Mouse (Mus musculus): Measurements from ENCODE around the gene Lrrc37a.
"Not testable (repeated sequence)": the region's sequence is repeated elsewhere in the genome, so short reads cannot be mapped to it uniquely, and the experiment has no call there.

Gene Lrrc37a

DNA sequence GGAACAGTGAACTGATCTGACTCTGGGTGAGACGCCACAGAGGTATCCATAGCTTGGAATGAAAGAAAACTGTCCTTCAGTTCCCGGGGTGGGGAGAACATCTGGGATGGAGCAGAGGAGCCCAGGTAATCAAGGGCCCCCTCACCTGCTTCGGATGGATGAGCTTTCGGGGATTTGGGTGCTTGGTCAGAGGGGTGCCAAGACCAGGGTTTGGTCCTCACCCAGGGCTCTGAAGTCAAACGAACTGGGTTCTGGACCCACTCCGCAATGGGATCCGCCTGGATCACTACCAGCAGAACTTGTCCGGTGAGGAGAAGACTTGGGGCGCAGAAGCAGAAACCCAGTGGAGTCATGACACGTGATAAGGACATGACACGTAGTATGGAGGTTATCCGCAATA is at the start of gene Lrrc37a:
TSS of gene Lrrc37a (minus strand) at position 101 of the 400 bp plus-strand sequence.
- DNase-seq, result no peak

GRCm38 (mm10) chr11:103534973-103535372 is 30.6 kb upstream of the Lrrc37a start:
- not testable (repeated sequence) for DNase-seq

DNA sequence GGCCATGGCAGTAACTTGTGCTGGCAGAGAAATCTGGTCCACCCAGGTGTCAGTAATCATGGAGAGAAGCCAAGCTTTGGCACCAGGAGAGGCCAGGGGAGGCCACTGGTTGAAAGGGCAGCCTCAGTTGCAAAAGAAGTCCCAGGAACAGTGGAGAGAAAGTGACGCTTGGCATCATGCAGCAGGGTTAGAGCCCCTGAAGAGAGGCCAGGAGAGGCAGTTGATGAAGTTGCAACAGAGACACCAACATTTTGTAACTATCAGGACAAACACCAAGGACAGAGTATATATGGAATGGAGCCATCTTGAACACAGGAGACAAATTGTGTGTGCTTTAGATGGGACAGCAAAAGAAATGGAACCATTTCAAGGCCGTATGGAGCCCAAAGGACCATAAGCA is 7.7 kb upstream of the Lrrc37a start:
- DNase-seq, result no peak

DNA sequence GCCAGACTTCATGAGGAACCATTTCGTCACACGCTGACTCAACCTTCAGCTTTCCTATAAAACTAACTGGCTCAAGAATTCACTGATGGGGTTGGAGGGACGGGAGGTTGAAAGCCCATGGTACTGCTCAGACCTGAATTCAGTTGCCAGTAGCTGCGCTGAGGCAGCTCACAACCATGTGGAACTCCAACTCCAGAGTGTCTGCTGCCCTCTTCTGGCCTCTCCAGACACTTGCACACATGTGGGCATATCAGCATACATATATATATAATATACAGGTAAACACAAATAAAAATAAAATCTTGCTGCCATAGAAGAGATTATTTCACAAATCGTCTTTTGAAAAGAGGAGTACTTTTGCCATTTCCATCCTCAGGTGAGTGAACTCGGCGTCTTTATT is 40.0 kb downstream of the Lrrc37a start:
- DNase-seq, result peak; percentile 6 to 17

DNA sequence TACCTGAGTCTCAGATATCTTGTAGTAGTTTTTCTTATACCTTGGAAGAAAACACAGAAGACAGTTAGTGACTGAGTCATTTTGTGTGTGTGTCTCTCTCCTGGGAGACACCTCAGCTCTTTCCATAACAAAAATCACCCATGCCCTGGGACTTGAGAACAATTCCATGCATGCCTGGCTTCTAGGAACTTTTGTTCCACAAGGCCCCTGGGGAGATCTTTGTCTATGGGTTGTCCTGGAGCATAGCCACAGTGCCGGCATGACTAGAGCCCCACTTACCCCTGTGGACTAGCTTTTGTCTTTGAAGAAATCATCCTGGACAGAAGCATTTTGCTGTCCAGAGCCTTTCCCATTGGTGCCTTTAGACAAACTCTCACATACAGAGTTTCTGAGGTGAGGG is 53.3 kb downstream of the Lrrc37a start:
- not testable (repeated sequence) for DNase-seq

DNA sequence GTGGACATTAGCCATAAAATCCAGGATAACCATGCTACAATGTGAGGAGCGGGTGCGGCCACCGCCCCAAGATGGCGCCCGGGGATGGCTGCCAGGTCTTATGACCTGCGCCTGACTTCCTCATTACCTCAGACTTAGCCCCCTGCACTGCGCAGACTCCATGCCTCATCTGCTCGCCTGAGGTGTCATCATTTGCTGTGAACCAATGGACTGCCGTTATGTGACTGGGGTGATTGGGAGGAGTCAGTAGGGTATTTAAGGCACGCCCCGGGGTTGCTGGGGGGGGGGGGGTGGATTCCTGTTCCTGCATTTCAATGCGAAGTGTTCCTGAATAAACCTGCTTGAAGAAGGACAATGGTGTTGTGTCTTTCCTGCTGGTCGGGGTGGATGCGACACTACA is 54.7 kb downstream of the Lrrc37a start:
- DNase-seq, result not testable (repeated sequence)

- no peak for DNase-seq
Measured at GRCm38 (mm10) chr11:103443678-103444077, 60.7 kb downstream of the Lrrc37a start.

DNA sequence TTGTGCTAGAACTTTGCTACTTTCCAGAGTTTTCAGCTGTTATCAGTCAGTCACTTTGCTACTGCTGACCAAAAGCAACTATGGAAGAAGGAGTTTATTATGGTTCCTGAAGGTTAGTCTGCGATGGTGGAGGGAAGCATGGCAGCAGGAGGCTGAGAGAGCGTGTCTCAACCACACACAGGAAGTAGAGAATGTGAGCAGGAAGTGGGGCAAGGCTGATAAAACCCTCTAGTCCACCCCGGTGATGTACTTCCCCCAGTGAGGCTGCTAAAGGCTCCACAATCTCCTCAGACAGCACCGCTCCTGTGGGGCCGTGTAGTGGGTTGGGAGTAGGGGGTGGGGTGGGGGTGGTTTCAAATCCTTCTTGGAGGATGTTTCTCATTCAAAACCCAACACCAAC is 68.1 kb downstream of the Lrrc37a start:
- no peak for DNase-seq

DNA sequence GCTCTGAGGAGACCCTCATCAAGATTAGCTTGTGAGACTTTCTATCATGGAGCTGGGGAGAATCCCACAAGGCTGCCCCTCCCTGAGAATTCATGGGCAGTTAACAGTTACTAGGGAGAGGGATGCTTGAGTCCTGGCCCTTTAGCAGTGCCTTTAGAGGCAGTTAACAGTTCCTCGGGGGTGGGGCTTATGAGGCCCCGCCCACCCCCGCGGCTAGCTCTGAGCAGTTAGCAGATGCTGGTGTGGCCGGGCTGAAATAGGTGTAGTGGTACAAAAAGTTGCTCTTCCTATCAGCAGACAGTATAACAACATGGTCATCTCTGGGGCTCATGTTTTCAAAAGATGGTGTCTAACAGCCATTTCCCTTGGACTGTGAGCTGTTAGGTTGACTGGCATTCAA is 79.4 kb downstream of the Lrrc37a start:
- no peak for DNase-seq

DNA sequence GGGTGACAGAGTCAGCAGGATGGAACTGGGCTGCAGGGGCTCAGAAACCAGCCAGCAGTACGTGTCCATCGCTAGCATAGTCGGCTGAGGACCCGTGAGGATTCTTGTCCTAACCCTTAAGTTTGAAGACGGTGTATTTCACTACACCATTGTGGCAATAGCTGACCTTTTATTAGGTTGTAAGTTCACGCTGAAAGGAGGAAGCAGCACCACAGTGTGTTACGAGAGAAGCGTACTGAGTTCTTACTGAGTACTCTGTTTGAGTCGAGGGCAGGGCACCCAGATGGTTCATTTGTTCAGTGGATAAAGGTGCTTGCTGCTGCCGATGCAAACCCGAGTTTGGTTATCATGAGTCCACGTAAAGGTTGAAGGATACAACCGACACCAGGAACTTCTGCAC is 84.7 kb downstream of the Lrrc37a start:
- DNase-seq, result no peak

GRCm38 (mm10) chr11:103419226-103419625 is 85.2 kb downstream of the Lrrc37a start:
- DNase-seq, result no peak

DNA sequence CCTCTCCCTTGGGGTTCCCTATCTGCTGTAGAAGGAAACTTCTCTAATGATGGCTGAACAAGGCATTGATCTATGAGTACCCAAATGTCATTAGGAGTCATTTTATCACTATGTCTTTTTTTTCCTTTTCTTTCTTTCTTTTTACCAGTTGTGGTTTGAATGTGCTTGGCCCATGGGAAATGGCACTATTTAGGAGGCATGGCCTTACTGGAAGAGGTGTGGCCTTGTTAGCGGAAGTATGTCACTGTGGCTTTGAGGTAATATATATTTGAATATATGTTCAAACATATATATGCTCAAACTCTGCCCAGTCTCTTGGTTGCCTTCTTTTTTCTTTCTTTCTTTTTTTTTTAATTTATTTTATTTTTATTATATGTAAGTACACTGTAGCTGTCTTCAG is 90.9 kb downstream of the Lrrc37a start:
- DNase-seq, result no peak

GRCm38 (mm10) chr11:103412950-103413423 is 91.4 kb downstream of the Lrrc37a start:
- DNase-seq, result no peak

DNA sequence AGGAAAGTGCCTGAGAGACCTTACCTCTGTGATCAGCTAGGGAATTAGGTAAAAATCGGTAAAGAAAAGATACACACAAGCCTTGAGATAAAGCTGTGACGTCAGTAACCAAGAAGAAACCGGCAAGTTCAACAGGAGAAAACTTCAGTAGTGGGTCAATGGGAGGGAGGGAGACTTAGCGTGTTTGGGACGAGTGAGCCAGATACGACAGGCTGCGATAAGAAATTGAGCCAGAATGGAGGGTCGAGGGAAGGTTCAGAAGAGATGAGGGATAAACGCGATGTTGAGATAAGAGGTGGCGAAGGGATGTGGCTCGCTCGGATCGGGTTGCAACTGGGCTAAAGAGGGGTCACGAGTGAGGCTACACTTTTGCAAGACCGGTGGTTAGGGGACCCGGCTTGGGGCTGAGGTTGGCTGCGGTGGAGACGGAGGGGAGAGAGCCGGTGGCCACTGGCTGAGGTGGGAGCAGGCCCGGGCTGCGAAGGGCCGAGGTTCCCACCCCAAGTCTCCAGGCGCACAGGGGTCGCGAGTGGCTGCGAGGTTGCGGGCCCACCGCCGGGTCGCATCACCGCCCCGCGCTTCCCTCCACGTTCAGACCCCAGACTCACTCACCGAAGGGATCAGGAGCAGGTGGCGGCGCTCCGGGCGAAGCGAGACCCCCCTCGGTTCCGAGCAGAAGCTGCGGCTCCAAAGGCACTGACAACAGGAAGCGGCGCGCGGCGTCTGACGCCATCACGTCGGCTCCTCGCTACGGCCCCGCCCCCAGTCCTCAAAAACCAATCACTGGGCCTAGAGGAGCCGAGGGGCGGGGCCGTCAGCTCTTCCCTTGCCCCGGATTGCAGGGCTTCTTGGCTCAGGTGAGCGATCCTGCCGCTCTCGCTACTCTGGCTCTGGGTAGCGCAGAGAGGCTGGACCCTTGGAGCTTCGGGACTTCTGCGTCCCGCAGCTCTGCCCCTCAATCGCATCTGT is 92.1 kb downstream of the Lrrc37a start, which contains the start of gene Plekhm1:
TSS of gene Plekhm1 (minus strand) at position 707 of the 969 bp plus-strand sequence.
- peak; percentile 98 to 99 for DNase-seq

DNA sequence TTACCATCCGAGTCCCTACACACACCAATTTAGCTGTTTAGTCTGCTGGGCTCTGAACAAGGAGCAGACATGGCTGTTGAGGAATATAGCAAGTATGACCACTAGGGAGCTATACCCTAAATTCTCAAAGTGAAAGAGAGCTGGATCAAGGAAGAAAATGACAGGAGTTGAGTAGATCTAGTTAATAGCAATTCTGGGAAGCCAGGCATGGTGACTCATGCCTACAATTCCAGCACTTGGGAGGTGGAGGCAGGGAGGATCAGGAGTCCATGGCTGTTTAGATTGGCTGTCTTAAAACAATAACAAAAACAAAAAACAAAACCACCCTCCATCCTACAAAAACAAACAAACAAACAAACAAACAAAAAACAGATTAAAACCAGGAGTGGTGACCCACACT is 93.1 kb downstream of the Lrrc37a start:
- DNase-seq, result no peak

DNA sequence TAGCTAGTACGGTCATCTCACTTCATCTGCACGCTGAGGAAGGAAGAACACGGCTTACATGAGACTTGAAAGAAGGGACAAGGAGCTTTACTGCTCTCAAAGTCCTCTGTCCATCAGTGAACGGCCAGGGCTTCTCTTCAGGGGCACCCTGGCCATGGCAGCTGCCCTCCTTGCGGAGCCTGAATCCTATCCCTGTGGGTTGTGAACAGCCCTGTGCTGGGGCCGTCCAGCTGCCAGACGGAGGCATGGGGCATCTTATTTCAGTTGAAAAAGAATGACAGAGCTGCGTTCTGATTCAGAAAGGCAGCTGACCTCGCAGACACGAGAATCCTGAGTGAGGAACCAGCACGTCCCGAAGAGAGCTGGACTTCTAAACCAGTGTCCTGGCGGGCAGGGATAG is 95.5 kb downstream of the Lrrc37a start:
- DNase-seq, result no peak

- DNase-seq, result not testable (repeated sequence)
Measured at GRCm38 (mm10) chr11:103407136-103407535, 97.3 kb downstream of the Lrrc37a start.

- no peak for DNase-seq
Measured at GRCm38 (mm10) chr11:103406551-103406950, 97.8 kb downstream of the Lrrc37a start.

GRCm38 (mm10) chr11:103405814-103406213 is 98.6 kb downstream of the Lrrc37a start:
- DNase-seq, result no peak

- no peak for DNase-seq
Measured at GRCm38 (mm10) chr11:103404618-103405017, 99.8 kb downstream of the Lrrc37a start.

DNA sequence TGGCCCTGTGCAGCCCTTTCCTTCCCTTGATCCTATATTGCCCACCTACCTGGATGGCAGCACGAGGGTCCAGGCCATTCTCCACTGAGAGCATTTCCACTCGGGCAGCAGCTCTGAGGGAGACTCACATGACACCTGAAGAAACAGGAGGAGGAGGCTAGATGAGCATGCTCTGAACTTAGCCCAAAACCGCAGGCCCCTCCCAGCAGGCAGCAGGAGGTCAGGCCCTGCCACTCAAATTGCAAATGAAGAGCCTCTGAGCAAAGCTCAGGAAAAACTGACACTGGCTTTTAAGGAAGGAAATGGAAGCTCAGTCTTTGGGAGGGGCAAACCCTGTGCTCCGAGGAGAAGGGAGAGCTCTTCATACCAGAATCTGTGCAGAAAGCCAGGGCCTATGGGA is 100.6 kb downstream of the Lrrc37a start:
- no peak for DNase-seq

DNA sequence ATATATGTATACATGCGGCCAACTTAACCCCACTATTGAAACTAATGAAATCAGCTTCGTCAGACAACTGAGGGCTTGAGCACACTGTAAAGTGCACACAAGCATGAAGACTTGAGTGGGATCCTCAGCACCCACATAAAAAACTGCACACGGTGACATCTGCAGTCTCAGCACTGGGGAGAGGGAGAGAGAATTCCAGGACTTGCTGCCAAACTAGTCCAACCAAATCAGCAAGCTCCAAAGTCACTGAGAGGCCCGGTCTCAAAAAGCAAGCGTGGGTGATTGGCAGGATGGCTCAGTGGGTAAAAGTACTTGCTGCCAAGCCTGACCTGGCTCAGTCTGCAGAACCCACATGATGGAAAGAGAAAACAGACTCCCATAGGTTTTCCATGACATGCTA is 101.7 kb downstream of the Lrrc37a start:
- no peak for DNase-seq

GRCm38 (mm10) chr11:103402198-103402597 is 102.2 kb downstream of the Lrrc37a start:
- DNase-seq, result peak; percentile 47 to 51
